Mouse (Mus musculus) midbrain, embryonic 13.5 days (tissue): ENCODE results near the gene Adamts2. TPM values are rescaled to one million over a fixed set of nuclear protein-coding genes. Genes with fewer than 3 reads are reported as not detected.
A peak's percentile ranks its signal among the peaks of the same experiment; 100 is the strongest.

Source experiments
- ATAC-seq: fragments of 200-750 bp; cut with Nextera tagmentation; 2 replicates; pipeline ENCODE4 v1.8.0; 2017; ENCODE audit warnings: mild to moderate bottlenecking, moderate TSS enrichment, moderate library complexity
- H3K27ac ChIP-seq: fragments of 300-500 bp; sonication (generic); 2 replicates; pipeline ENCODE4 v1.5.1; 2015; ENCODE audit warnings: inconsistent platforms, mild to moderate bottlenecking, moderate library complexity
- H3K27me3 ChIP-seq: fragments of 300-500 bp; sonication (generic); 2 replicates; pipeline ENCODE4 v1.6.1; 2015; ENCODE audit warnings: mild to moderate bottlenecking, inconsistent platforms
- H3K36me3 ChIP-seq: fragments of 300-500 bp; sonication (generic); 2 replicates; pipeline ENCODE4 v1.6.1; 2015; ENCODE audit warnings: mild to moderate bottlenecking, inconsistent platforms
- H3K4me1 ChIP-seq: fragments of 300-500 bp; sonication (generic); replicated peaks from 2 replicates; pipeline ENCODE4 v1.6.1; 2015; ENCODE audit warnings: inconsistent platforms
- H3K4me2 ChIP-seq: fragments of 300-500 bp; sonication (generic); replicated peaks from 2 replicates; pipeline ENCODE4 v1.6.1; 2015; ENCODE audit warnings: moderate library complexity, mild to moderate bottlenecking, inconsistent platforms
- H3K4me3 ChIP-seq: fragments of 300-500 bp; sonication (generic); replicated peaks from 2 replicates; pipeline ENCODE4 v1.5.1; 2015; ENCODE audit warnings: mild to moderate bottlenecking, inconsistent platforms
- H3K9ac ChIP-seq: fragments of 300-500 bp; sonication (generic); replicated peaks from 2 replicates; pipeline ENCODE4 v1.6.1; 2015; ENCODE audit warnings: mild to moderate bottlenecking, inconsistent platforms
- H3K9me3 ChIP-seq: fragments of 300-500 bp; sonication (generic); 2 replicates; pipeline ENCODE4 v1.6.1; 2016; ENCODE audit warnings: mild to moderate bottlenecking, inconsistent platforms
- WGBS: fragments of 180-500 bp; shearing (Covaris S2); methylation state at CpG from one replicate; pipeline ENCODE4 v1.1.7; 2015; 5-methylcytosine and 5-hydroxymethylcytosine counted together
- polyA plus RNA-seq: library from polyadenylated mRNA; unstranded; fragments of >200 nt; fragmentation: Nextera tagmentation; extraction: Ambion mirVana; gene quantifications from 2 replicates; pipeline ENCODE4 v1.2.1, GENCODE M21; 2015

Adamts2 gene
- polyA plus RNA-seq, 1 experiment from 2014 or later, result 1.9 TPM

DNA sequence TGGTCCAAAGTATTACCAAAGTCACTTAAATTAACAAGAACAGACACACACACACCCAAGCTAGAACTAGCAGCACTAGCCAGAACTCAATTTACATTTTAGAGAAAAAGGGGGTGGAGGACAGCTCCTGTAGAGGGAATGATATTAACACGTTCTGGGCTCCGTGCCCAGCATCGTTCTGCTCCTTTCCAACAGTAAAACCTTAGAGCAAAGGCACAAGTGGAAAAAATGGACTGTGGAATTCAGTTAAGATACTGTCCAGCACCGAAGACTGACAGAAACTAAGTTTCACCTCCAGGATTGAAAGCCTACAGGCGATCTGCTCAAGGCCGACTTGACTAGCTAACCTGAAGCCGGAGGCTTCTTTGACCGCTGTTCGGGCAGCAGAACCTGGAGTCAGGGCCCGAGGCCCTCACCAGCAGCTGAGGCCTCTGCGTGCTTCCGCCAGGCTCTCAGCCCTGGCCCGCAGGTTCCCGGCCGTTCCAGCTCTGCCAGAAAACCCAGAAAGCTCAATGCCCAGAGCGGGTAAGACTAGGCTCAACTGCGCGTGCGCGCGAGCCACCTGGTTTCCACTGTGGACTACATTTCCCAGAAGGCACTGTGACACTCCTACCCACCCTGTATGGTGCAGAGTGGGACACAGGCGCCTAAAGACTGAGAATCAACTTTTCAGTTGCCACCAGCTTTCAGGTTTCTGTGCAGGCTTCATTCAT is 239.3 kb downstream of the Adamts2 start, which contains the start of gene Zfp879:
Zfp879 (minus strand) TSS at position 530 of the 713 bp plus-strand sequence.
- H3K9ac ChIP-seq, result peak within 1 kb of the TSS; percentile 74
- ATAC-seq, result peak; percentile 98
- H3K4me2 ChIP-seq, result peak within 1 kb of the TSS; percentile 65
- peak within 1 kb of the TSS; percentile 73 for H3K27ac ChIP-seq
- no peaks in the 10 kb centered on the region for H3K9me3 ChIP-seq
- 26% methylated on average over 22 of the region's 22 CpGs for WGBS
- 0 out of 2 replicates have a peak, but pooled peaks cover 5% of the 10 kb centered on the region for H3K27me3 ChIP-seq
- peak within 1 kb of the TSS; percentile 47 for H3K4me3 ChIP-seq
- peaks cover 6% of the 10 kb centered on the region; the same call in 1 of the 2 replicates for H3K4me1 ChIP-seq
- H3K36me3 ChIP-seq, result no peaks in the 10 kb centered on the region

- 97% methylated on average over 3 of the region's 3 CpGs for WGBS
Observed at GRCm38 (mm10) chr11:50845951-50846350, 244.1 kb downstream of the Adamts2 start.

GRCm38 (mm10) chr11:50847047-50847446 is 245.2 kb downstream of the Adamts2 start:
- peaks cover 26% of the 10 kb centered on the region for H3K4me1 ChIP-seq
- H3K27me3 ChIP-seq, result peaks cover 54% of the 10 kb centered on the region
- no peak overlapping the region for H3K9ac ChIP-seq
- no peaks in the 10 kb centered on the region for H3K36me3 ChIP-seq
- no peak for ATAC-seq
- peaks cover 5% of the 10 kb centered on the region; the same call in 1 of the 2 replicates for H3K9me3 ChIP-seq
- 71% methylated on average over 5 of the region's 5 CpGs for WGBS
- H3K4me2 ChIP-seq, result no peak overlapping the region
- no peak overlapping the region for H3K27ac ChIP-seq
- H3K4me3 ChIP-seq, result no peak overlapping the region

More at GRCm38 (mm10) chr11:50845951-50846350, 244.1 kb downstream of the Adamts2 start:
- Histone ChIP-seq H3K4me3 (no peak overlapping the region), H3K9ac (no peak overlapping the region), H3K27ac (no peak overlapping the region), H3K27me3 (peaks cover 43% of the 10 kb centered on the region), H3K36me3 (no peaks in the 10 kb centered on the region), H3K9me3 (peaks cover 5% of the 10 kb centered on the region; the same call in 1 of the 2 replicates), H3K4me1 (peaks cover 19% of the 10 kb centered on the region), H3K4me2 (no peak overlapping the region)
- ATAC-seq, result no peak

DNA sequence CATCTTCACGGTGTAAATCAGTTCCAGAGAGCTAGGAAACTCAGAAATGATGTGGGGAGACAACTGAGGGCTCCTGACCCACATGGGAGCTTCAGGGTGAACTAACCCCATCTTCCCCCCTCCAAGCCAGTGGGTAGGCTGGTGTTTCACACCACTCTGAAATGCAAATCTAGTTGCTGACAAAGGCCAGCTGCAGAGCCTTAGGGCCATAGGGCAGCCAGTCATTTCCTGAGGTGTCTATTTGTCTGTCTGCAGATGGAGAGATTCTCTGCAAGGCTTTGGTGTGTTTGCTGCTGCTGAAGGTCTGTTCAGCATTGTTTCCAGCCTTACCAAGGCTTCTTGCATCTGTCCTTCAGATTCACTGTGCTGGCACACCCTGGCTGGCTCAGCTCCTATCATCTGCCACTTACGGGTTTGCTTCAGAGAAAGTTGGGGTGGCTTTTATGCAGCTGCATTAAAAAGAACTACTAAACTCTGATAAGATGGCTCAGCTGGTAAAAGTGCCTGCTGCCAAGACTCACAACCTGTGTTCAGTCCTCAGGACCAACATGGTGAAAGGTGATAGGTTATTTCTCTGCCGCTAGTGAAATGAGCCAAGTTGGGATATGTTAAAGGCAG is 246.7 kb downstream of the Adamts2 start:
- Histone ChIP-seq H3K36me3 (no peaks in the 10 kb centered on the region), H3K27me3 (peaks cover 70% of the 10 kb centered on the region), H3K4me1 (peaks cover 26% of the 10 kb centered on the region), H3K9me3 (peaks cover 5% of the 10 kb centered on the region; the same call in 1 of the 2 replicates), H3K4me2 (no peak overlapping the region), H3K9ac (no peak overlapping the region), H3K4me3 (no peak overlapping the region), H3K27ac (no peak overlapping the region)
- WGBS, result 37% methylated on average over 3 of the region's 3 CpGs
- ATAC-seq, result no peak

DNA sequence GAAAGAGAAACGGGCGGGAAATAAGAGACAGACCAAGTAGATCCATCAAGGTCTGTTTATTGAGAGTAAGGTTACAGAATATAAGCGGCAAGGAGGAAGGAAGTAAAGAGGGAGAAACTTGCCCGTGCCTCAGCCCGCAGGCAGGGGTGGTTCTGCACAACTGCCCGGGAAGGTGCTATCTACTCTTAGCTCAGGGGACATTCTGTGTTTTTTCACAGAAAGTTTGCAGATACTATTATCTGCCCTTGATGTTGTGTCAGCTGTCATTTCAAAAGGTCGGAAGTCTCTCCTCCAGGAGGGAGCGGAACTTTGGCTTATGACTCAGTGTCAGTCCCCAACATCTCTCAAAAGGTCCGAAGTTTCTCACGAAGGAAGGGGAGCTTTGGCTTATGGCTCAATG is 247.4 kb downstream of the Adamts2 start:
- Histone ChIP-seq H3K9me3 (peaks cover 5% of the 10 kb centered on the region; the same call in 1 of the 2 replicates), H3K4me2 (no peak overlapping the region), H3K4me3 (no peak overlapping the region), H3K4me1 (peaks cover 26% of the 10 kb centered on the region), H3K9ac (no peak overlapping the region), H3K27ac (no peak overlapping the region), H3K27me3 (peaks cover 71% of the 10 kb centered on the region), H3K36me3 (no peaks in the 10 kb centered on the region)
- WGBS, result 10% methylated on average over 10 of the region's 10 CpGs
- ATAC-seq, result no peak

GRCm38 (mm10) chr11:50850177-50850735 is 248.4 kb downstream of the Adamts2 start, which contains the start of gene Grm6:
Gene Grm6, plus strand, starts transcription at chr11:50850685.
- no peak for ATAC-seq

GRCm38 (mm10) chr11:50850989-50851601 is 249.2 kb downstream of the Adamts2 start:
- Histone ChIP-seq H3K36me3 (no peaks in the 10 kb centered on the region), H3K27me3 (peaks cover 66% of the 10 kb centered on the region), H3K9me3 (peaks cover 5% of the 10 kb centered on the region; the same call in 1 of the 2 replicates), H3K9ac (peak overlapping the region; percentile 65), H3K4me1 (peaks cover 26% of the 10 kb centered on the region), H3K4me2 (peak overlapping the region; percentile 93), H3K4me3 (peak overlapping the region; percentile 49), H3K27ac (no peak overlapping the region)
- ATAC-seq, result peak; percentile 63
- under 1% methylated on average over 67 of the region's 72 CpGs for WGBS

More at GRCm38 (mm10) chr11:50850177-50850735, 248.4 kb downstream of the Adamts2 start, which contains the start of gene Grm6:
- 2% methylated on average over 11 of the region's 11 CpGs for WGBS
- H3K9me3 ChIP-seq, result peaks cover 5% of the 10 kb centered on the region; the same call in 1 of the 2 replicates
- H3K36me3 ChIP-seq, result no peaks in the 10 kb centered on the region
- peak within 1 kb of the TSS; percentile 65 for H3K9ac ChIP-seq
- no peak within 1 kb of the TSS for H3K27ac ChIP-seq
- H3K4me1 ChIP-seq, result peaks cover 26% of the 10 kb centered on the region
- peak within 1 kb of the TSS; percentile 93 for H3K4me2 ChIP-seq
- peaks cover 69% of the 10 kb centered on the region for H3K27me3 ChIP-seq
- H3K4me3 ChIP-seq, result peak within 1 kb of the TSS; percentile 49

Other genes with a start within 250 kb of the Adamts2 start
- 0.40 and 0.47 TPM in 2 replicates for gene Cby3, start 247.6 kb upstream of the Adamts2 start, polyA plus RNA-seq
- gene Hnrnph1, start 225.1 kb upstream of the Adamts2 start, polyA plus RNA-seq, result 686 and 713 TPM in 2 replicates
- gene Rufy1, start 171.0 kb upstream of the Adamts2 start, polyA plus RNA-seq, result 25.0 and 27.4 TPM in 2 replicates
- 54.6 and 55.4 TPM in 2 replicates for gene Zfp354c, start 225.6 kb downstream of the Adamts2 start, polyA plus RNA-seq
- 1.2 and 1.4 TPM in 2 replicates for gene Zfp879, start 239.5 kb downstream of the Adamts2 start, polyA plus RNA-seq
- 0.08 TPM in 1 of 2 replicates, not detected in the other for gene Grm6, start 248.6 kb downstream of the Adamts2 start, polyA plus RNA-seq